Mouse (Mus musculus) stomach, postnatal 0 days (tissue): ENCODE measurements at regions not wholly inside any gene's neighbourhood (a gene's known extent, or its start where the extent isn't known, plus 50 kb on each side); places are given as distances from the start of the nearest gene placed in this dataset.

Experiments
- CTCF ChIP-seq: IDR thresholded peaks from 2 replicates; pipeline ENCODE4 v1.5.1; 2016; ENCODE audit warnings: antibody characterized with exemption, low read depth, mild to moderate bottlenecking, moderate library complexity
- EP300 ChIP-seq: optimal IDR thresholded peaks from 2 replicates; pipeline ENCODE3; 2016; ENCODE audit warnings: antibody characterized with exemption

GRCm38 (mm10) chr5:42575971-42576370 is 508.2 kb downstream of the Gm16223 start:
- TF ChIP-seq CTCF (no peak), EP300 (no peak)
